Mouse (Mus musculus) G1E (cell line): ENCODE measurements around the gene Cdv3. TPM values are rescaled to one million over a fixed set of nuclear protein-coding genes. Genes with fewer than 3 reads are reported as not detected.

Experiments
- ATAC-seq: 2 replicates; pipeline ENCODE4 v1.8.0; 2016; ENCODE audit warnings: mild to moderate bottlenecking; ENCODE audit not compliant: insufficient number of reproducible peaks, poor library complexity, low FRiP score, severe bottlenecking; ENCODE audit errors: extremely low read depth
- DNase-seq: peaks from one replicate; pipeline ENCODE4 v3.0.0; 2012; ENCODE audit warnings: low spot score
- H3K27me3 ChIP-seq: 2 replicates; pipeline ENCODE4 v1.6.1; 2012; ENCODE audit warnings: mild to moderate bottlenecking, low read length, inconsistent platforms; ENCODE audit not compliant: insufficient read depth
- H3K36me3 ChIP-seq: replicated peaks from 2 replicates; pipeline ENCODE3; 2012; ENCODE audit warnings: mild to moderate bottlenecking, inconsistent platforms
- H3K4me1 ChIP-seq: 2 replicates; pipeline ENCODE4 v1.6.1; 2012; ENCODE audit warnings: low read depth, low read length, inconsistent platforms, mixed read lengths; ENCODE audit not compliant: insufficient read depth
- H3K4me3 ChIP-seq: 2 replicates; pipeline ENCODE4 v1.5.1; 2012; ENCODE audit warnings: low read depth, mild to moderate bottlenecking, inconsistent platforms, low read length, moderate library complexity, mixed read lengths
- H3K9me3 ChIP-seq: replicated peaks from 2 replicates; pipeline ENCODE4 v1.6.1; 2012; ENCODE audit warnings: inconsistent platforms
- CTCF ChIP-seq: IDR thresholded peaks from 2 replicates; pipeline ENCODE4 v1.5.1; 2012; ENCODE audit warnings: low read depth, low read length, inconsistent platforms, mixed read lengths
- GATA1 ChIP-seq: IDR thresholded peaks from 2 replicates; pipeline ENCODE4 v1.6.1; 2012; ENCODE audit warnings: borderline replicate concordance, low read length, inconsistent platforms, mixed read lengths
- GATA2 ChIP-seq: IDR thresholded peaks from 2 replicates; pipeline ENCODE4 v1.6.1; 2012; ENCODE audit warnings: low read depth, low read length, inconsistent platforms, borderline replicate concordance
- POLR2AphosphoS5 ChIP-seq: IDR thresholded peaks from 2 replicates; pipeline ENCODE4 v1.6.1; 2012; ENCODE audit warnings: low read depth, low read length, inconsistent platforms; ENCODE audit not compliant: insufficient replicate concordance
- TAL1 ChIP-seq: conservative IDR thresholded peaks from 2 replicates; pipeline ENCODE4 v1.6.1; 2012; ENCODE audit warnings: low read depth, low read length, inconsistent platforms, mixed read lengths
- polyA plus RNA-seq: library from polyadenylated mRNA; stranded (reverse); fragments of >175 nt; gene quantifications from 2 replicates; pipeline ENCODE4 v1.2.3, GENCODE M21; 2012
- total RNA-seq, 2 experiments: library from RNA; stranded (forward) in 1 of 2; stranded (reverse) in 1 of 2; fragments of 200-1000 nt in 1 of 2; fragments of >200 nt in 1 of 2; fragmentation: Nextera tagmentation in 1 of 2; gene quantifications; 2 replicates each; pipeline ENCODE4 v1.2.3; 2014 to 2017

The Cdv3 gene
- total and polyA plus RNA-seq, 3 experiments: 162 to 469 (median 181) TPM

GRCm38 (mm10) chr9:103393256-103393655, 27.6 kb upstream of the Cdv3 start:
- no peak for ATAC-seq
- Histone ChIP-seq H3K4me3 (no peak overlapping the region), H3K9me3 (no peaks in the 10 kb centered on the region), H3K27me3 (no peaks in the 10 kb centered on the region), H3K4me1 (no peaks in the 10 kb centered on the region), H3K36me3 (no peaks in the 10 kb centered on the region)
- no peak for TF ChIP-seq GATA2
- no peak for TF ChIP-seq POLR2AphosphoS5
- no peak for TF ChIP-seq TAL1
- no peak for TF ChIP-seq GATA1
- no peak for TF ChIP-seq CTCF
- no peak for DNase-seq

GRCm38 (mm10) chr9:103391796-103392372, 26.2 kb upstream of the Cdv3 start:
- ATAC-seq (no peak), DNase-seq (no peak)
- Histone ChIP-seq H3K36me3 (no peaks in the 10 kb centered on the region), H3K4me1 (no peaks in the 10 kb centered on the region), H3K9me3 (no peaks in the 10 kb centered on the region), H3K4me3 (no peak overlapping the region), H3K27me3 (no peaks in the 10 kb centered on the region; the same call in 1 of the 2 replicates)
- TF ChIP-seq TAL1: no peak
- no peak for TF ChIP-seq CTCF
- no peak for TF ChIP-seq GATA2
- no peak for TF ChIP-seq POLR2AphosphoS5
- TF ChIP-seq GATA1: no peak

- no peaks in the 10 kb centered on the region for H3K4me1 ChIP-seq
- no peaks in the 10 kb centered on the region; the same call in 1 of the 2 replicates for H3K27me3 ChIP-seq
- no peaks in the 10 kb centered on the region for H3K36me3 ChIP-seq
- ATAC-seq: no peak
- TF ChIP-seq TAL1 (no peak), POLR2AphosphoS5 (no peak), CTCF (no peak), GATA1 (no peak), GATA2 (no peak)
- H3K4me3 ChIP-seq: no peak overlapping the region
- no peaks in the 10 kb centered on the region for H3K9me3 ChIP-seq
- no peak for DNase-seq
Observed at GRCm38 (mm10) chr9:103389261-103389660, 23.6 kb upstream of the Cdv3 start.

GRCm38 (mm10) chr9:103387011-103387653, 21.5 kb upstream of the Cdv3 start:
- Histone ChIP-seq H3K27me3 (peaks cover 3% of the 10 kb centered on the region), H3K4me1 (no peaks in the 10 kb centered on the region), H3K9me3 (no peaks in the 10 kb centered on the region), H3K36me3 (no peaks in the 10 kb centered on the region), H3K4me3 (no peak overlapping the region)
- DNase-seq (no peak), ATAC-seq (no peak)
- TF ChIP-seq GATA1 (no peak), TAL1 (no peak), POLR2AphosphoS5 (no peak), GATA2 (no peak), CTCF (no peak)

GRCm38 (mm10) chr9:103386573-103386972, 20.9 kb upstream of the Cdv3 start:
- H3K9me3 ChIP-seq: no peaks in the 10 kb centered on the region
- no peaks in the 10 kb centered on the region for H3K36me3 ChIP-seq
- TF ChIP-seq CTCF: no peak
- no peak for TF ChIP-seq TAL1
- no peak for TF ChIP-seq GATA1
- TF ChIP-seq GATA2: no peak
- ATAC-seq: no peak; the same call in 1 of the 2 replicates
- peaks cover 3% of the 10 kb centered on the region for H3K27me3 ChIP-seq
- no peak for DNase-seq
- H3K4me1 ChIP-seq: no peaks in the 10 kb centered on the region
- no peak overlapping the region for H3K4me3 ChIP-seq

GRCm38 (mm10) chr9:103385600-103385999, 20.0 kb upstream of the Cdv3 start:
- H3K4me3 ChIP-seq: no peak overlapping the region
- H3K9me3 ChIP-seq: no peaks in the 10 kb centered on the region
- H3K36me3 ChIP-seq: no peaks in the 10 kb centered on the region
- DNase-seq (no peak), ATAC-seq (no peak)
- peaks cover 3% of the 10 kb centered on the region for H3K27me3 ChIP-seq
- TF ChIP-seq GATA2 (no peak), CTCF (no peak), TAL1 (no peak), POLR2AphosphoS5 (no peak), GATA1 (no peak)
- H3K4me1 ChIP-seq: no peaks in the 10 kb centered on the region
